In genomic region chr1:132008881-132009644, GRCm38 (mm10) we compare ENCODE assay signal across 8 mouse cellular contexts. TPM values are rescaled to one million over a fixed set of nuclear protein-coding genes. Genes with fewer than 3 reads are reported as not detected.
DNase-seq lines count a peak whose midpoint lies in the region; ATAC-seq and TF ChIP-seq lines count a peak whose summit lies in the region.

No protein-coding gene starts in this region.

- H3K9me3 ChIP-seq in heart, postnatal 0 days (replicated peaks; ENCODE audit: control insufficient read depth, low read length), result no peaks in the 10 kb centered on the region
- H3K9me3 ChIP-seq in MEL (replicated peaks; ENCODE audit: insufficient read depth, low read length), result no peaks in the 10 kb centered on the region
- H3K9me3 ChIP-seq in hindbrain, embryonic 15.5 days, result no peaks in the 10 kb centered on the region

- TF ChIP-seq POLR2A in MEL (IDR thresholded peaks at IDR 0.05; ENCODE audit: control insufficient read depth in 1 of 2, insufficient read depth in 1 of 2, low read depth in 1 of 2, low read length in 2 of 2, poor library complexity in 1 of 2) (no peak), myocyte (IDR thresholded peaks at IDR 0.05; ENCODE audit: insufficient read length, low read depth) (no peak)

- DNase-seq in heart, postnatal 0 days (ENCODE audit: low spot score), result no peak
- DNase-seq in heart, postnatal 10 days, result no peak
- peak; percentile 53 for DNase-seq in MEL (ENCODE audit: low read depth, low spot score)
- no peak for DNase-seq in kidney, adult 11 months
- no peak for DNase-seq in adrenal gland, adult 2 months

- peak overlapping the region; percentile 96 for H3K9ac ChIP-seq in heart, postnatal 0 days (replicated peaks; ENCODE audit: low read depth, low read length)
- peak overlapping the region; percentile 93 for H3K9ac ChIP-seq in MEL (ENCODE audit: control insufficient read depth, low read depth, low read length, poor library complexity, severe bottlenecking)
- H3K9ac ChIP-seq in hindbrain, embryonic 15.5 days, result peak overlapping the region; percentile 94

- peaks cover 16% of the 10 kb centered on the region for H3K4me1 ChIP-seq in heart, postnatal 0 days (ENCODE audit: control insufficient read depth, insufficient read depth)
- peaks cover 13 to 24% of the 10 kb centered on the region in 2 experiments for H3K4me1 ChIP-seq in MEL (ENCODE audit: control insufficient read depth in 1 of 2, insufficient read depth in 2 of 2, low read length in 2 of 2)
- peaks cover 22% of the 10 kb centered on the region for H3K4me1 ChIP-seq in hindbrain, embryonic 15.5 days (replicated peaks)

- WGBS in heart, postnatal 0 days, result 39% methylated on average over 8 of the region's 8 CpGs
- WGBS in hindbrain, embryonic 15.5 days, result 60% methylated on average over 8 of the region's 8 CpGs

- peak overlapping the region; percentile 83 for H3K4me3 ChIP-seq in heart, postnatal 0 days (ENCODE audit: low read depth, low read length)
- H3K4me3 ChIP-seq in MEL (ENCODE audit: control insufficient read depth in 1 of 2, insufficient read depth in 1 of 2, low read depth in 2 of 2, low read length in 2 of 2), result peak overlapping the region; percentile 90 to 96
- H3K4me3 ChIP-seq in hindbrain, embryonic 15.5 days, result peak overlapping the region; percentile 91
- H3K4me3 ChIP-seq in myocyte, result peak overlapping the region; percentile 48

- H3K27ac ChIP-seq in heart, postnatal 0 days (ENCODE audit: low read depth), result peak overlapping the region; percentile 100
- H3K27ac ChIP-seq in MEL (ENCODE audit: control insufficient read depth, low read depth, low read length), result peak overlapping the region; percentile 98
- no peak overlapping the region for H3K27ac ChIP-seq in hindbrain, embryonic 15.5 days (replicated peaks)

- H3K4me2 ChIP-seq in heart, postnatal 0 days (ENCODE audit: low read depth, low read length), result peak overlapping the region; percentile 79
- H3K4me2 ChIP-seq in hindbrain, embryonic 15.5 days, result peak overlapping the region; percentile 62
- H3K4me2 ChIP-seq in myocyte (ENCODE audit: low read depth), result peak overlapping the region; percentile 87

- no peak for TF ChIP-seq CTCF in heart, postnatal 0 days (IDR thresholded peaks at IDR 0.05; ENCODE audit: low read depth)
- TF ChIP-seq CTCF in MEL (IDR thresholded peaks at IDR 0.05 in 2 of 3, conservative IDR thresholded peaks at IDR 0.05 in 1 of 3; ENCODE audit: control insufficient read depth in 1 of 3, insufficient read depth in 1 of 3, low read depth in 2 of 3, low read length in 3 of 3, poor library complexity in 1 of 3, severe bottlenecking in 1 of 3), result no peak

- no peak for TF ChIP-seq RAD21 in MEL (IDR thresholded peaks at IDR 0.05; ENCODE audit: low read depth, low read length)

- ATAC-seq in heart, postnatal 0 days (ENCODE audit: insufficient read depth, low read depth), result no peak
- no peak for ATAC-seq in hindbrain, embryonic 15.5 days (ENCODE audit: low FRiP score, low read depth)
- no peak for ATAC-seq in cerebellum, adult (ENCODE audit: insufficient number of reproducible peaks, low FRiP score, low TSS enrichment)

- peak overlapping the region; percentile 94 for H3ac ChIP-seq in myocyte (ENCODE audit: control insufficient read depth, insufficient read length)

- TF ChIP-seq EP300 in heart, postnatal 0 days (IDR thresholded peaks at IDR 0.05; ENCODE audit: low read depth), result no peak
- TF ChIP-seq EP300 in MEL (IDR thresholded peaks at IDR 0.05; ENCODE audit: low read depth in 1 of 2, low read length in 2 of 2), result no peak

- peaks cover 53% of the 10 kb centered on the region for H3K79me2 ChIP-seq in MEL (ENCODE audit: control insufficient read depth, insufficient read depth, low read length, poor library complexity)
- peaks cover 57% of the 10 kb centered on the region for H3K79me2 ChIP-seq in myocyte (ENCODE audit: control insufficient read depth, insufficient read depth)

- intact Hi-C loops in heart, postnatal 10 days (cut with DNase I), result loop anchor here (2.0 kb wide), 1 partner anchor 30 kb away; no protein-coding TSS in a partner anchor

- no peaks in the 10 kb centered on the region for H3K36me3 ChIP-seq in heart, postnatal 0 days (replicated peaks; ENCODE audit: control insufficient read depth, insufficient read depth, low read length)
- peaks cover 2 to 28% of the 10 kb centered on the region in 2 experiments; a peak in 3 of 4 replicates for H3K36me3 ChIP-seq in MEL (ENCODE audit: control insufficient read depth in 1 of 2, insufficient read depth in 2 of 2, low read length in 2 of 2)
- no peaks in the 10 kb centered on the region for H3K36me3 ChIP-seq in hindbrain, embryonic 15.5 days
- no peaks in the 10 kb centered on the region for H3K36me3 ChIP-seq in myocyte (ENCODE audit: control insufficient read depth, insufficient read depth)

- H3K27me3 ChIP-seq in heart, postnatal 0 days (ENCODE audit: control insufficient read depth, insufficient read depth, low read length), result no peaks in the 10 kb centered on the region
- H3K27me3 ChIP-seq in MEL (ENCODE audit: control insufficient read depth in 1 of 2, insufficient read depth in 2 of 2, low read length in 2 of 2) (no peaks in the 10 kb centered on the region), myocyte (ENCODE audit: control insufficient read depth, insufficient read depth, insufficient read length) (no peaks in the 10 kb centered on the region)
- no peaks in the 10 kb centered on the region for H3K27me3 ChIP-seq in hindbrain, embryonic 15.5 days

TF ChIP-seq in MEL, 35 proteins besides CTCF, POLR2A, EP300 and RAD21:
- 0 out of 2 replicates have a peak, but pooled peaks have one; percentile 6 for TF ChIP-seq SIN3A (IDR thresholded peaks at IDR 0.05; ENCODE audit: low read length)
- TF ChIP-seq MYB (IDR thresholded peaks at IDR 0.05; ENCODE audit: low read depth, low read length), result no peak
TF ChIP-seq in MEL: peak in this region for 1.

TF ChIP-seq in myocyte, 11 proteins besides CTCF, POLR2A, EP300 and RAD21:
- TF ChIP-seq CEBPB (IDR thresholded peaks at IDR 0.05; ENCODE audit: insufficient read depth, poor library complexity, severe bottlenecking) (no peak), REST (IDR thresholded peaks at IDR 0.05; ENCODE audit: insufficient read depth, insufficient read length) (no peak), TCF12 (IDR thresholded peaks at IDR 0.05; ENCODE audit: insufficient read depth, poor library complexity, severe bottlenecking) (no peak), E2F4 (IDR thresholded peaks at IDR 0.05; ENCODE audit: insufficient read depth) (no peak), TCF3 (IDR thresholded peaks at IDR 0.05; ENCODE audit: insufficient read length, low read depth) (no peak), MYOG (IDR thresholded peaks at IDR 0.05; ENCODE audit: control insufficient read depth in 1 of 3, insufficient read depth in 1 of 3, insufficient read length in 2 of 3, low read depth in 2 of 3) (no peak), POLR2AphosphoS2 (IDR thresholded peaks at IDR 0.05; ENCODE audit: insufficient read length, low read depth) (no peak), MYOD1 (IDR thresholded peaks at IDR 0.05; ENCODE audit: control insufficient read depth in 1 of 3, insufficient read length in 2 of 3, low read depth in 2 of 3) (no peak), USF1 (IDR thresholded peaks at IDR 0.05; ENCODE audit: low read depth) (no peak), MAX (IDR thresholded peaks at IDR 0.05; ENCODE audit: low read depth) (no peak), SRF (IDR thresholded peaks at IDR 0.05; ENCODE audit: control insufficient read depth, insufficient read length, low read depth) (no peak)

RNA-seq across cellular contexts. Expression of gene Elk4, which starts 1.7 kb away (rescaled TPM):
- total RNA-seq in heart, postnatal 0 days (2014; rRNA removed; ENCODE audit: low replicate concordance), result 32.9 and 35.3 TPM in 2 replicates
- polyA plus RNA-seq in heart, postnatal 0 days (2015; fragmentation: Nextera tagmentation; extraction: Ambion mirVana), result 10.5 and 13.3 TPM in 2 replicates
- 100 to 1,000 TPM; 133 to 138 TPM for total RNA-seq in heart, postnatal 10 days (2021)
- 18.8 and 19.4 TPM in 2 replicates for total RNA-seq in MEL (2012; rRNA removed)
- polyA plus RNA-seq in MEL (2012; ENCODE audit: insufficient read depth in 1 of 2, insufficient read length in 2 of 2, low read depth in 1 of 2, low replicate concordance in 2 of 2, missing spikeins in 1 of 2), result 100 to 1,000 TPM in 1 of 2 experiments, 10 to 100 TPM in 1; 20.3 to 191 TPM
- 11.4 and 11.5 TPM in 2 replicates for polyA plus RNA-seq in hindbrain, embryonic 15.5 days (2015; fragmentation: Nextera tagmentation; extraction: Ambion mirVana)
- 12.4 TPM for polyA plus RNA-seq in myocyte (2012; fragmentation: generic; extraction: Trizol)
- total RNA-seq in adrenal gland, adult 2 months (2021), result 10 to 100 TPM; 78.1 to 82.8 TPM
- 17.0 and 18.0 TPM in 2 replicates for polyA plus RNA-seq in adrenal gland, adult 2 months (2012; rRNA removed)

RNA-seq across cellular contexts. Expression of gene Slc45a3, which starts 46.3 kb away (rescaled TPM):
- 9.5 and 23.6 TPM in 2 replicates for total RNA-seq in heart, postnatal 0 days (2014; rRNA removed; ENCODE audit: low replicate concordance)
- 2.6 and 2.8 TPM in 2 replicates for polyA plus RNA-seq in heart, postnatal 0 days (2015; fragmentation: Nextera tagmentation; extraction: Ambion mirVana)
- total RNA-seq in heart, postnatal 10 days (2021), result 1 to 10 TPM; 3.0 to 5.3 TPM
- 34.1 and 40.7 TPM in 2 replicates for total RNA-seq in MEL (2012; rRNA removed)
- polyA plus RNA-seq in MEL (2012; ENCODE audit: insufficient read depth in 1 of 2, insufficient read length in 2 of 2, low read depth in 1 of 2, low replicate concordance in 2 of 2, missing spikeins in 1 of 2), result 10 to 100 TPM in 1 of 2 experiments, not detected in 1; 15.6 TPM
- polyA plus RNA-seq in hindbrain, embryonic 15.5 days (2015; fragmentation: Nextera tagmentation; extraction: Ambion mirVana), result 0.74 and 4.7 TPM in 2 replicates
- 0.74 TPM for polyA plus RNA-seq in myocyte (2012; fragmentation: generic; extraction: Trizol)
- total RNA-seq in adrenal gland, adult 2 months (2021), result 10 to 100 TPM; 15.5 to 25.5 TPM
- 23.7 and 35.0 TPM in 2 replicates for polyA plus RNA-seq in adrenal gland, adult 2 months (2012; rRNA removed)

RNA-seq across cellular contexts. Expression of gene Mfsd4a, which starts 58.8 kb away (rescaled TPM):
- total RNA-seq in heart, postnatal 0 days (2014; rRNA removed; ENCODE audit: low replicate concordance), result 4.4 and 4.5 TPM in 2 replicates
- 4.2 and 6.4 TPM in 2 replicates for polyA plus RNA-seq in heart, postnatal 0 days (2015; fragmentation: Nextera tagmentation; extraction: Ambion mirVana)
- total RNA-seq in heart, postnatal 10 days (2021), result 1 to 10 TPM; 1.7 TPM
- total RNA-seq in MEL (2012; rRNA removed), result 2.7 and 3.6 TPM in 2 replicates
- polyA plus RNA-seq in MEL (2012; ENCODE audit: insufficient read depth in 1 of 2, insufficient read length in 2 of 2, low read depth in 1 of 2, low replicate concordance in 2 of 2, missing spikeins in 1 of 2) (10 to 100 TPM in 1 of 2 experiments, not detected in 1; 15.5 TPM), myocyte (2012; fragmentation: generic; extraction: Trizol) (9.6 TPM)
- polyA plus RNA-seq in hindbrain, embryonic 15.5 days (2015; fragmentation: Nextera tagmentation; extraction: Ambion mirVana), result 6.9 and 7.3 TPM in 2 replicates
- 10 to 100 TPM; 18.7 to 32.0 TPM for total RNA-seq in adrenal gland, adult 2 months (2021)
- 98.7 and 106 TPM in 2 replicates for polyA plus RNA-seq in adrenal gland, adult 2 months (2012; rRNA removed)
